Mouse (Mus musculus) small intestine, adult 2 months (tissue): ENCODE data around the gene Grb14. TPM values are rescaled to one million over a fixed set of nuclear protein-coding genes. Genes with fewer than 3 reads are reported as not detected.

ENCODE experiments used
- H3K27ac ChIP-seq: fragments of 200-500 bp; 2 replicates; pipeline ENCODE4 v1.5.1; 2012; ENCODE audit warnings: low read depth, low read length, control low read depth, inconsistent platforms; ENCODE audit not compliant: insufficient read depth
- H3K27me3 ChIP-seq: fragments of 200-500 bp; 2 replicates; pipeline ENCODE4 v1.6.1; 2012; ENCODE audit warnings: mild to moderate bottlenecking, moderate library complexity, low read length, inconsistent platforms; ENCODE audit not compliant: control insufficient read depth, insufficient read depth
- H3K36me3 ChIP-seq: fragments of 200-500 bp; 2 replicates; pipeline ENCODE4 v1.6.1; 2012; ENCODE audit warnings: mild to moderate bottlenecking, low read length, control low read depth, inconsistent platforms; ENCODE audit not compliant: control insufficient read depth, insufficient read depth
- H3K4me1 ChIP-seq: fragments of 200-500 bp; 2 replicates; pipeline ENCODE4 v1.6.1; 2012; ENCODE audit warnings: low read length, inconsistent platforms, mixed read lengths; ENCODE audit not compliant: control insufficient read depth, insufficient read depth, insufficient read length
- H3K4me3 ChIP-seq: fragments of 200-500 bp; 2 replicates; pipeline ENCODE4 v1.5.1; 2012; ENCODE audit warnings: low read depth, mild to moderate bottlenecking, control low read depth, inconsistent platforms, low read length, moderate library complexity
- CTCF ChIP-seq: fragments of 200-500 bp; IDR thresholded peaks from 2 replicates; pipeline ENCODE4 v1.5.1; 2012; ENCODE audit warnings: low read depth, mild to moderate bottlenecking, control low read depth, inconsistent platforms, low read length, moderate library complexity, mixed read lengths; ENCODE audit not compliant: insufficient replicate concordance, insufficient read length; ENCODE audit errors: extremely low read depth
- POLR2A ChIP-seq: fragments of 200-500 bp; IDR thresholded peaks from 2 replicates; pipeline ENCODE4 v1.6.1; 2012; ENCODE audit warnings: low read depth, mild to moderate bottlenecking, control low read depth, inconsistent platforms, low read length, moderate library complexity
- WGBS: fragments of 180-500 bp; shearing (Covaris S2); methylation state at CpG from one replicate; pipeline ENCODE4 v1.1.7; 2018; 5-methylcytosine and 5-hydroxymethylcytosine counted together
- polyA plus RNA-seq: library from polyadenylated mRNA; depleted of rRNA; stranded (reverse); fragments of >200 nt; gene quantifications from 2 replicates; pipeline ENCODE4 v1.2.3, GENCODE M21; 2012

Grb14 gene
- polyA plus RNA-seq, 1 experiment = 0.99 TPM

DNA sequence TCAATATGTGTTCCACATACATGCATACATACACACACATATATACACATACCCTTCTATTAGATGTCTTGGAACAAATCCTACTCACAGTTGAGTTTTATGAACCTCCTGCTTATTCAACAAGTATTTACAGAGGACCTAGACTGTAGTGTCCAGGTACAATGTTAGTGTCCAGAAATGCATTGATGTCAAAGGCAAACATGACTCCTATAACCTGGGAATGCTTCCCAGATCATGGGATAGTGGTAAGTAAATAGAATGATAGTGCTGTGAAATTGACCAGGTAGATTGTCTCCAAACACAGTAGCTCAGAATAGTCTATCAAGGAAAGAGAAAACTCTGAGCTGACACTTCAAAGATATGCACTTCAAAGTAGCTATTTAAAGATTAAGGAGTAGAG is 19.7 kb downstream of the Grb14 start:
- H3K4me1 ChIP-seq = no peaks in the 10 kb centered on the region
- no peak overlapping the region for H3K27ac ChIP-seq
- TF ChIP-seq POLR2A (no peak), CTCF (no peak)
- no peaks in the 10 kb centered on the region for H3K27me3 ChIP-seq
- H3K36me3 ChIP-seq = no peaks in the 10 kb centered on the region
- H3K4me3 ChIP-seq = no peak overlapping the region

DNA sequence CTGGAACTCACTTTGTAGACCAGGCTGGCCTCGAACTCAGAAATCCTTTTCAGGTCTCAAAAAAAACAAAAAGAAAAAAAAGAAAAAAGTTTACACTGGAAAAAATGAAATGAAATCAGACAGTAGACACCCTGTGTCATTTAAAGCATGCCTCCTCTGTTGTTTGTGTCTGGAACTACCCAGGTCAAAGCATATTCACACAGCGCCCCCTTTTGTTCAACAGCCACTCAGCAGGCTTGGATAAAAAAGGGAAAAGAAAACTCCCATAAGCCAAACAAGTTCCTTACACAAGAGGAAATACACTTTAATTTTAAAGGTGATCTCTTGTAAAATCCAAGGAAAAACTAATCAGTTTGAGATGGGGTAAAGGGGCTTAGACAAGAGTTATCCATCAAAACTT is 21.4 kb downstream of the Grb14 start:
- H3K36me3 ChIP-seq = no peaks in the 10 kb centered on the region
- WGBS = 47% methylated on average over 2 of the region's 2 CpGs
- no peaks in the 10 kb centered on the region for H3K27me3 ChIP-seq
- TF ChIP-seq CTCF (no peak), POLR2A (no peak)
- no peak overlapping the region for H3K4me3 ChIP-seq
- no peak overlapping the region for H3K27ac ChIP-seq
- H3K4me1 ChIP-seq = no peaks in the 10 kb centered on the region

DNA sequence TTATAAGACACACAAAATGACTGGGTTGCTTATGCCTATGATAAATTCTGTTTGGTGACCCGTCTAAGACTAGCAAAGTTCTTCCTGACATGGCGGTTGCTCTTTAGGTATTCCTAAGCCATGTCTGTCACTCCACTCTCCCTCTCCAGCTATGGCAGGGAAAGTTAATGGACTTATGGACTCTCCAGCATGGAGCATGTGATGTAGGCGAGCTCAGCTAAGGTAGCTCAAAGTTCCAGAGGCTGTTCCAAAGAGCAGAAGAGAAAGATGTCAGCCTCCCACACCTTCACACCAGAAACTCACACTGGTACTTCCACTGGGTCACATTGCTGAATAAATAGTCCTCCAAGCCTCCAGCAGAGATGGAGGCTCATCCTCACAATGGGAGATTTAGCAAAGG is 22.2 kb downstream of the Grb14 start:
- TF ChIP-seq POLR2A (no peak), CTCF (no peak)
- no peaks in the 10 kb centered on the region for H3K27me3 ChIP-seq
- H3K4me1 ChIP-seq = no peaks in the 10 kb centered on the region
- no peaks in the 10 kb centered on the region for H3K36me3 ChIP-seq
- WGBS = 74% methylated on average over 3 of the region's 3 CpGs
- no peak overlapping the region for H3K27ac ChIP-seq
- H3K4me3 ChIP-seq = no peak overlapping the region

DNA sequence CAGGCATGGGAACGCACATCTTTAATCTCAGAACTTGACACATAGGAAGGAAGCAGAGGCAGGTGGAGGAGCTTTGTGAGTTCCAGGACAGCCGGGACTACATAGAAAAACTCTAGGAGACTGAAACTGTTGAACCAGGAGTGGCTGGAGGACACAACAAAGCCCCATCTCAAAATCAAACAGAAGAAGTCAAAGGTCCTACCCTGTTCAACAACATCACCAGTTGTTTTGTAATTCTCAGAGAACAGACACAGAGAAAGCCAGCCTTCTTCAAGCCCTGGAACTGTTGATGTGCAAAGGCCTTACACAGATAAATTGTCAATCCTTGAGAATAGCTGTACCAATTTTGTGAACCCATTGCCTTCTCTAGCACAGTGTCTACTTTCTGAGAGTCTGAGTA is 29.7 kb downstream of the Grb14 start:
- Histone ChIP-seq H3K36me3 (no peaks in the 10 kb centered on the region), H3K27ac (no peak overlapping the region), H3K27me3 (no peaks in the 10 kb centered on the region), H3K4me3 (no peak overlapping the region), H3K4me1 (no peaks in the 10 kb centered on the region)
- WGBS = 92% methylated on average over 2 of the region's 2 CpGs
- TF ChIP-seq CTCF (no peak), POLR2A (no peak)

DNA sequence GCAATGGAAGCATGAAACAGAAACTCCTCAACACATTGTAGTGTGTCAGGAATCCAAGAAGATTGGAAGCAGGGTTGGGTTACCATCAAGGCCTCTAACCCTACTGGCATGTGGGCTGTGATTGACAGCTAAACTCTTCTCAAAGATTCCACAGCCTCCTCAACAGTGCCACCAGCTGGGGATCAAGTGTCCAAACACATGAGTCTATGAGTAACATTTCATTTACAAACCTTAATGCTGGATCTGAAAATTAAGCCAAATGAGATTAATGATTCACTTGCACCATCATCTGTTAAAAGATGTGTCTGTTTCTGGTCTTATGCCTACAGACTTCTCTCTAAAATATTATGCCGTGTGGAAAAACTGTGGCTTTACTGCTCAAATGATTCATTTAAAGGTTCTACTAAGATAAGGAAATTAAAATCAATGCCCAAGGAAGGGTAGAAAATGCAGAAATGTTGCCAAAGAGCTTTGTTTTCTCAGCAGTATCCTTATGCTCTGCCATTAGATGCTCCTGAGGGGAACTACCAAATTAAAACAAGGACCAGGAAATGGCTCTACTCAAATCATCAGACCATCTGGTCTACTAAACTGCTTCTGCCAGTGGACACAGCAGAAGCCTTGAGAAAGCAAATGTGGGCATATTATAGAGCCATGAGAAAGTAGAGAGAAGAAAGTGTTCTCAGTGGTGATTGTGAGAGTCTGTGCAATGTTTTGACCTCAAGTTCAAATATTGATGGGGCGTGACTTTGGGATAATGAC is 35.2 kb downstream of the Grb14 start:
- H3K4me3 ChIP-seq = no peak overlapping the region
- no peaks in the 10 kb centered on the region for H3K36me3 ChIP-seq
- WGBS = 95% methylated on average over 2 of the region's 2 CpGs
- H3K27ac ChIP-seq = no peak overlapping the region
- TF ChIP-seq CTCF (no peak), POLR2A (no peak)
- H3K4me1 ChIP-seq = no peaks in the 10 kb centered on the region
- no peaks in the 10 kb centered on the region for H3K27me3 ChIP-seq

DNA sequence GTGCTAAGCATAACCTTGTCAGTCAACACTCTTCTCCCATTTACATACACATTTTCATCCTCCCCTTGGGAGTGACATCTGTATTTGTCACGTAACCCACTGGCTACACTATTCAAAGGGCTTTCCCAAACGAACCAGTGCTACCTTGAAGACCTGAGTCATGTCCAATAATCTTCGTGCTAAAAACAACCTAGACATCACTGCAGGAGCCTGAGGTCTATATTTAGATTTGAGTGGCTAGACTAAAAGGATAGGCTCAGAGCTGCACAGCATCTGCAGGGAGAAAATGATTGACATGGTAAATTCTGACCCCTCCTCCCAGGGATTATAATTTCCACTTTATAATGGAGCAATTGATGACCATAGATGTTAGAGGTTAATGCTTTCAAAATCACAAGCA is 37.0 kb downstream of the Grb14 start:
- 78% methylated on average over 3 of the region's 3 CpGs for WGBS
- H3K27ac ChIP-seq = no peak overlapping the region
- H3K4me1 ChIP-seq = no peaks in the 10 kb centered on the region
- no peaks in the 10 kb centered on the region for H3K36me3 ChIP-seq
- no peak for TF ChIP-seq POLR2A
- no peak for TF ChIP-seq CTCF
- no peak overlapping the region for H3K4me3 ChIP-seq
- H3K27me3 ChIP-seq = no peaks in the 10 kb centered on the region

DNA sequence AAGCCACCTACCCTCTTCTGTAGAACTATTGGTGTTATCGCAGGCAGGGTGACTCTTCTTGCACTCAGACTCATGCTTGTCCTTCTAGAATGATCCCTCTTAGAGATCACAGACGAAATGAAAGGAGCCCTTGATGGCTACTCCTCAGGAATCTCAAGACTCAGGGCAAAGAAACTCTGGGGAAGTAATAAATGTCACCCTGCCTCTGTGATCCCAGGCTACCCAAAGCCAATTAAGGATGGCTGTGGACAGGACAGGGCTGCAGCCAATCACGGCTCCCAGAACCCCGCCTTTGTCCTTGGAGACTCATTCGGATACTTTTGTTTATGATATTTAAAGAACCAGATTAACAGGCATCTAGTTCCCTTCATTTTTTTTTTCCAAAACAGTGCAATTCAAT is 49.2 kb downstream of the Grb14 start:
- Histone ChIP-seq H3K36me3 (no peaks in the 10 kb centered on the region), H3K27me3 (no peaks in the 10 kb centered on the region), H3K4me1 (no peaks in the 10 kb centered on the region), H3K4me3 (no peak overlapping the region), H3K27ac (no peak overlapping the region)
- 25% methylated on average over 5 of the region's 5 CpGs for WGBS
- TF ChIP-seq POLR2A (no peak), CTCF (no peak)

DNA sequence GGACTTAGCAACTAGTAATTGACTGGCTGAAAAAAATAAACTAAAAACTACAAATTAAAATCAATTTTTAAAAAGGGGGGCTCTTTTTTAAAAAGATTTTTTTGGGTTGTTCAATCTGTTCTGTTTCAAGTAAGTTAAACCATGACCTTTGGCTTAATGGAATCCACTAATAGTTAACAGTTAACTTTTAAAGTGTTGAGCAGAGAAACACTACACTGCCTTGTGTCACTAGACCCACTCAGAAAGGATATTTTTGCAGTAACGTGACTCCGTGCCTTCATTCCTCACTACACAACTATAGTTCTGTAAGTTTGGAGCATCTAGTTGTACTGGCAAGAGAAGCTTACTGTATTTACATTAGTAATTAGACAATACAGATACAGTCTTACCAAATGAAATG is 50.2 kb downstream of the Grb14 start:
- Histone ChIP-seq H3K36me3 (no peaks in the 10 kb centered on the region), H3K4me1 (no peaks in the 10 kb centered on the region), H3K27me3 (no peaks in the 10 kb centered on the region), H3K27ac (no peak overlapping the region), H3K4me3 (no peak overlapping the region)
- TF ChIP-seq POLR2A = no peak
- TF ChIP-seq CTCF = no peak
- WGBS = 26% methylated on average over 2 of the region's 2 CpGs
